Mouse (Mus musculus) MEL (cell line): ENCODE data around the gene Tmem95. TPM values are rescaled to one million over a fixed set of nuclear protein-coding genes. Genes with fewer than 3 reads are reported as not detected.

Experiments used
- DNase-seq: peaks from one replicate; pipeline ENCODE4 v3.0.0; 2011; ENCODE audit warnings: low read depth, low spot score
- H3K27ac ChIP-seq: 2 replicates; pipeline ENCODE4 v1.5.1; 2012; ENCODE audit warnings: low read depth, mild to moderate bottlenecking, control low read depth, low read length, moderate library complexity; ENCODE audit not compliant: control insufficient read depth
- H3K27me3 ChIP-seq, 2 experiments: fragments of 150-350 bp in 1 of 2; sonication (generic) in 1 of 2; 2 replicates each; pipeline ENCODE4 v1.6.1; 2012; ENCODE audit warnings: low read length in 2 of 2, mild to moderate bottlenecking in 2 of 2, improper control_type of control experiment in 1 of 2, moderate library complexity in 1 of 2; ENCODE audit not compliant: insufficient read depth in 2 of 2, control insufficient read depth in 1 of 2
- H3K36me3 ChIP-seq, 2 experiments: 2 replicates each; pipeline ENCODE4 v1.6.1; 2012 to 2014; ENCODE audit warnings: low read length in 2 of 2, improper control_type of control experiment in 1 of 2, inconsistent platforms in 1 of 2, mild to moderate bottlenecking in 1 of 2; ENCODE audit not compliant: insufficient read depth in 2 of 2, control insufficient read depth in 1 of 2
- H3K4me1 ChIP-seq, 2 experiments: fragments of 150-350 bp in 1 of 2; sonication (generic) in 1 of 2; 2 replicates each; pipeline ENCODE4 v1.6.1; 2012; ENCODE audit warnings: low read length in 2 of 2, improper control_type of control experiment in 1 of 2, mild to moderate bottlenecking in 1 of 2; ENCODE audit not compliant: insufficient read depth in 2 of 2, control insufficient read depth in 1 of 2
- H3K4me3 ChIP-seq, 2 experiments: fragments of 150-350 bp in 1 of 2; sonication (generic) in 1 of 2; 2 replicates each; pipeline ENCODE4 v1.5.1; 2012; ENCODE audit warnings: low read depth in 2 of 2, low read length in 2 of 2, mild to moderate bottlenecking in 2 of 2, moderate library complexity in 2 of 2, control low read depth in 1 of 2, improper control_type of control experiment in 1 of 2; ENCODE audit not compliant: control insufficient read depth in 1 of 2, insufficient read depth in 1 of 2
- H3K79me2 ChIP-seq: 2 replicates; pipeline ENCODE4 v1.6.1; 2012; ENCODE audit warnings: mild to moderate bottlenecking, low read length, moderate library complexity; ENCODE audit not compliant: control insufficient read depth, poor library complexity, insufficient read depth
- H3K9ac ChIP-seq: 2 replicates; pipeline ENCODE4 v1.6.1; 2012; ENCODE audit warnings: low read depth, mild to moderate bottlenecking, control low read depth, low read length, moderate library complexity; ENCODE audit not compliant: control insufficient read depth, poor library complexity, severe bottlenecking
- H3K9me3 ChIP-seq: fragments of 150-350 bp; sonication (generic); replicated peaks from 2 replicates; pipeline ENCODE4 v1.6.1; 2012; ENCODE audit warnings: mild to moderate bottlenecking, low read length, improper control_type of control experiment, moderate library complexity; ENCODE audit not compliant: insufficient read depth
- BHLHE40 ChIP-seq: IDR thresholded peaks from 2 replicates; pipeline ENCODE4 v1.6.1; 2012; ENCODE audit warnings: low read depth, mild to moderate bottlenecking, inconsistent platforms, low read length, improper control_type of control experiment, borderline replicate concordance
- CHD1 ChIP-seq: IDR thresholded peaks from 2 replicates; pipeline ENCODE4 v1.6.1; 2012; ENCODE audit warnings: low read depth, mild to moderate bottlenecking, inconsistent platforms, low read length, improper control_type of control experiment
- CHD2 ChIP-seq: IDR thresholded peaks from 2 replicates; pipeline ENCODE4 v1.6.1; 2011; ENCODE audit warnings: low read length, improper control_type of control experiment
- CTCF ChIP-seq, 3 experiments: IDR thresholded peaks in 2 of 3; conservative IDR thresholded peaks in 1 of 3; 2 replicates each; pipeline ENCODE4 v1.5.1; 2011 to 2012; ENCODE audit warnings: low read length in 3 of 3, low read depth in 2 of 3, mild to moderate bottlenecking in 2 of 3, improper control_type of control experiment in 1 of 3, inconsistent platforms in 1 of 3, mixed read lengths in 1 of 3, moderate library complexity in 1 of 3; ENCODE audit not compliant: control insufficient read depth in 1 of 3, insufficient read depth in 1 of 3, poor library complexity in 1 of 3, severe bottlenecking in 1 of 3
- E2F4 ChIP-seq: IDR thresholded peaks from 2 replicates; pipeline ENCODE4 v1.6.1; 2011; ENCODE audit warnings: low read depth, low read length, improper control_type of control experiment, borderline replicate concordance
- ELF1 ChIP-seq: IDR thresholded peaks from 2 replicates; pipeline ENCODE4 v1.6.1; 2014; ENCODE audit warnings: low read depth, mild to moderate bottlenecking, inconsistent platforms, low read length, improper control_type of control experiment, moderate library complexity
- EP300 ChIP-seq, 2 experiments: IDR thresholded peaks; 2 replicates each; pipeline ENCODE4 v1.6.1; 2011; ENCODE audit warnings: improper control_type of control experiment in 2 of 2, low read length in 2 of 2, low read depth in 1 of 2, mild to moderate bottlenecking in 1 of 2
- ETS1 ChIP-seq: IDR thresholded peaks from 2 replicates; pipeline ENCODE4 v1.6.1; 2012; ENCODE audit warnings: low read depth, mild to moderate bottlenecking, inconsistent platforms, low read length, improper control_type of control experiment, moderate library complexity
- GABPA ChIP-seq: IDR thresholded peaks from 2 replicates; pipeline ENCODE4 v1.6.1; 2012; ENCODE audit warnings: low read depth, mild to moderate bottlenecking, inconsistent platforms, low read length, improper control_type of control experiment, moderate library complexity
- GATA1 ChIP-seq: IDR thresholded peaks from 2 replicates; pipeline ENCODE4 v1.6.1; 2011; ENCODE audit warnings: low read depth, low read length, improper control_type of control experiment
- HCFC1 ChIP-seq: IDR thresholded peaks from 2 replicates; pipeline ENCODE4 v1.6.1; 2012; ENCODE audit warnings: low read depth, mild to moderate bottlenecking, inconsistent platforms, low read length, improper control_type of control experiment, moderate library complexity
- JUND ChIP-seq: IDR thresholded peaks from 2 replicates; pipeline ENCODE4 v1.6.1; 2011; ENCODE audit warnings: low read depth, mild to moderate bottlenecking, improper control_type of control experiment, low read length
- KAT2A ChIP-seq: conservative IDR thresholded peaks from 2 replicates; pipeline ENCODE4 v1.6.1; 2012; ENCODE audit warnings: low read depth, low read length, improper control_type of control experiment, inconsistent platforms
- MAFK ChIP-seq: IDR thresholded peaks from 2 replicates; pipeline ENCODE4 v1.6.1; 2011; ENCODE audit warnings: low read depth, mild to moderate bottlenecking, low read length, improper control_type of control experiment, borderline replicate concordance
- MAX ChIP-seq: IDR thresholded peaks from 2 replicates; pipeline ENCODE4 v1.6.1; 2011; ENCODE audit warnings: low read length, improper control_type of control experiment
- MEF2A ChIP-seq: IDR thresholded peaks from 2 replicates; pipeline ENCODE4 v1.6.1; 2014; ENCODE audit warnings: low read depth, mild to moderate bottlenecking, inconsistent platforms, low read length, improper control_type of control experiment; ENCODE audit not compliant: poor library complexity, insufficient replicate concordance, severe bottlenecking; ENCODE audit errors: extremely low read depth
- MXI1 ChIP-seq: IDR thresholded peaks from 2 replicates; pipeline ENCODE4 v1.6.1; 2011; ENCODE audit warnings: mild to moderate bottlenecking, low read depth, low read length, improper control_type of control experiment
- MYB ChIP-seq: IDR thresholded peaks from 2 replicates; pipeline ENCODE4 v1.6.1; 2011; ENCODE audit warnings: mild to moderate bottlenecking, low read depth, low read length, improper control_type of control experiment
- MYC ChIP-seq: IDR thresholded peaks from 2 replicates; pipeline ENCODE4 v1.6.1; 2011; ENCODE audit warnings: low read depth, mild to moderate bottlenecking, low read length, improper control_type of control experiment, moderate library complexity
- NELFE ChIP-seq: IDR thresholded peaks from 2 replicates; pipeline ENCODE4 v1.6.1; 2011; ENCODE audit warnings: low read depth, low read length, improper control_type of control experiment
- NRF1 ChIP-seq: IDR thresholded peaks from 2 replicates; pipeline ENCODE4 v1.6.1; 2014; ENCODE audit warnings: low read depth, mild to moderate bottlenecking, inconsistent platforms, low read length, improper control_type of control experiment, moderate library complexity; ENCODE audit not compliant: poor library complexity, insufficient read depth, severe bottlenecking
- POLR2A ChIP-seq, 2 experiments: IDR thresholded peaks; 2 replicates each; pipeline ENCODE4 v1.6.1; 2011 to 2012; ENCODE audit warnings: low read length in 2 of 2, mild to moderate bottlenecking in 2 of 2, control low read depth in 1 of 2, improper control_type of control experiment in 1 of 2, low read depth in 1 of 2, moderate library complexity in 1 of 2; ENCODE audit not compliant: control insufficient read depth in 1 of 2, insufficient read depth in 1 of 2, poor library complexity in 1 of 2
- POLR2AphosphoS2 ChIP-seq: IDR thresholded peaks from 2 replicates; pipeline ENCODE4 v1.6.1; 2011; ENCODE audit warnings: low read length, improper control_type of control experiment
- POLR2AphosphoS5 ChIP-seq: IDR thresholded peaks from 2 replicates; pipeline ENCODE4 v1.6.1; 2012; ENCODE audit warnings: low read depth, borderline replicate concordance, mild to moderate bottlenecking, inconsistent platforms, low read length, moderate library complexity, mixed read lengths
- RAD21 ChIP-seq: IDR thresholded peaks from 2 replicates; pipeline ENCODE4 v1.6.1; 2011; ENCODE audit warnings: mild to moderate bottlenecking, low read depth, low read length, improper control_type of control experiment
- RCOR1 ChIP-seq: IDR thresholded peaks from 2 replicates; pipeline ENCODE4 v1.6.1; 2012; ENCODE audit warnings: low read depth, mild to moderate bottlenecking, inconsistent platforms, low read length, improper control_type of control experiment
- SIN3A ChIP-seq: IDR thresholded peaks from 2 replicates; pipeline ENCODE4 v1.6.1; 2012; ENCODE audit warnings: low read length, improper control_type of control experiment, inconsistent platforms
- SMC3 ChIP-seq: IDR thresholded peaks from 2 replicates; pipeline ENCODE4 v1.6.1; 2011; ENCODE audit warnings: low read depth, low read length, improper control_type of control experiment
- TAL1 ChIP-seq: IDR thresholded peaks from 2 replicates; pipeline ENCODE4 v1.6.1; 2012; ENCODE audit warnings: mild to moderate bottlenecking, inconsistent platforms, low read length, moderate library complexity, mixed read lengths
- TBP ChIP-seq: IDR thresholded peaks from 2 replicates; pipeline ENCODE4 v1.8.0; 2011; ENCODE audit warnings: low read depth, low read length, improper control_type of control experiment
- TCF12 ChIP-seq: IDR thresholded peaks from 2 replicates; pipeline ENCODE4 v1.6.1; 2014; ENCODE audit warnings: low read depth, mild to moderate bottlenecking, inconsistent platforms, low read length, improper control_type of control experiment, moderate library complexity
- UBTF ChIP-seq: IDR thresholded peaks from 2 replicates; pipeline ENCODE4 v1.6.1; 2012; ENCODE audit warnings: low read depth, mild to moderate bottlenecking, inconsistent platforms, low read length, improper control_type of control experiment, moderate library complexity, borderline replicate concordance; ENCODE audit not compliant: insufficient read depth
- USF1 ChIP-seq: IDR thresholded peaks from 2 replicates; pipeline ENCODE4 v1.6.1; 2014; ENCODE audit warnings: low read depth, mild to moderate bottlenecking, inconsistent platforms, low read length, improper control_type of control experiment, moderate library complexity
- USF2 ChIP-seq, 2 experiments: IDR thresholded peaks; 2 replicates each; pipeline ENCODE4 v1.6.1; 2011 to 2012; ENCODE audit warnings: improper control_type of control experiment in 2 of 2, low read length in 2 of 2, borderline replicate concordance in 1 of 2, inconsistent platforms in 1 of 2, low read depth in 1 of 2, mild to moderate bottlenecking in 1 of 2; ENCODE audit not compliant: insufficient read depth in 1 of 2
- ZC3H11A ChIP-seq: IDR thresholded peaks from 2 replicates; pipeline ENCODE4 v1.6.1; 2012; ENCODE audit warnings: low read depth, mild to moderate bottlenecking, inconsistent platforms, low read length, improper control_type of control experiment
- ZKSCAN1 ChIP-seq: IDR thresholded peaks from 2 replicates; pipeline ENCODE4 v1.6.1; 2012; ENCODE audit warnings: low read depth, mild to moderate bottlenecking, inconsistent platforms, low read length, improper control_type of control experiment, moderate library complexity
- ZMIZ1 ChIP-seq: IDR thresholded peaks from 2 replicates; pipeline ENCODE4 v1.6.1; 2012; ENCODE audit warnings: low read depth, mild to moderate bottlenecking, inconsistent platforms, low read length, improper control_type of control experiment, moderate library complexity
- polyA plus RNA-seq, 2 experiments: library from polyadenylated mRNA; stranded (reverse) in 1 of 2; unstranded in 1 of 2; fragments of >175 nt in 1 of 2; fragments of >200 nt in 1 of 2; gene quantifications; 2 replicates each; pipeline versions ENCODE4 v1.2.1 to v1.2.4; 2012; ENCODE audit warnings: low replicate concordance in 2 of 2, low read depth in 1 of 2; ENCODE audit not compliant: insufficient read length in 2 of 2, insufficient read depth in 1 of 2, missing spikeins in 1 of 2
- total RNA-seq: library from RNA; depleted of rRNA; stranded (reverse); fragments of 300-350 nt; gene quantifications from 2 replicates; pipeline ENCODE4 v1.2.3, GENCODE M21; 2012

Gene Tmem95
- total and polyA plus RNA-seq, 3 experiments: not detected

GRCm38 (mm10) chr11:69876186-69876585, 1.6 kb downstream of the Tmem95 start:
- no peaks in the 10 kb centered on the region for H3K9me3 ChIP-seq
- peaks cover 11 to 49% of the 10 kb centered on the region in 2 experiments for H3K4me1 ChIP-seq
- H3K79me2 ChIP-seq: no peaks in the 10 kb centered on the region
- peaks cover 0 to 29% of the 10 kb centered on the region in 2 experiments; a peak in 2 of 4 replicates for H3K36me3 ChIP-seq
- peak; percentile 87 for DNase-seq
- no peaks in the 10 kb centered on the region for H3K27me3 ChIP-seq
- H3K4me3 ChIP-seq: peak overlapping the region; percentile 21 to 40
- H3K9ac ChIP-seq: peak overlapping the region; percentile 35
- 0 out of 2 replicates have a peak overlapping the region, but pooled peaks have one; percentile 18 for H3K27ac ChIP-seq
- peak; percentile 4; the same call in 1 of the 2 replicates for TF ChIP-seq RAD21
- peak; percentile 45; the same call in 1 of the 2 replicates for TF ChIP-seq TBP
- TF ChIP-seq GABPA: no peak
- TF ChIP-seq SIN3A: no peak; the same call in none of the 2 replicates
- no peak for TF ChIP-seq ZMIZ1
- TF ChIP-seq SMC3: peak; percentile 23; the same call in 1 of the 2 replicates
- TF ChIP-seq ZKSCAN1: no peak
- no peak for TF ChIP-seq USF1
- TF ChIP-seq HCFC1: no peak
- TF ChIP-seq KAT2A: no peak; the same call in 1 of the 2 replicates
- TF ChIP-seq MAX: no peak
- TF ChIP-seq EP300 (IDR thresholded peaks at IDR 0.05; ENCODE audit: low read depth in 1 of 2, low read length in 2 of 2): peak in 1 of 2 experiments; percentile 25; a peak in 1 of 4 replicates
- peak; percentile 16; the same call in 1 of the 2 replicates for TF ChIP-seq MXI1
- TF ChIP-seq TAL1: no peak
- 0 out of 2 replicates have a peak, but pooled peaks have one; percentile 25 for TF ChIP-seq RCOR1
- TF ChIP-seq GATA1: peak; percentile 54
- TF ChIP-seq TCF12: 0 out of 2 replicates have a peak, but pooled peaks have one; percentile 18
- TF ChIP-seq MAFK: no peak
- TF ChIP-seq ELF1: no peak
- TF ChIP-seq UBTF: no peak
- TF ChIP-seq ZC3H11A: no peak
- TF ChIP-seq MYB: no peak
- TF ChIP-seq NELFE: peak; percentile 23; the same call in 1 of the 2 replicates
- no peak for TF ChIP-seq MEF2A
- no peak for TF ChIP-seq E2F4
- no peak for TF ChIP-seq CHD1
- no peak for TF ChIP-seq MYC
- TF ChIP-seq NRF1: no peak
- TF ChIP-seq CTCF (IDR thresholded peaks at IDR 0.05 in 2 of 3, conservative IDR thresholded peaks at IDR 0.05 in 1 of 3; ENCODE audit: control insufficient read depth in 1 of 3, insufficient read depth in 1 of 3, low read depth in 2 of 3, low read length in 3 of 3, poor library complexity in 1 of 3, severe bottlenecking in 1 of 3): no peak
- TF ChIP-seq CHD2: no peak
- no peak for TF ChIP-seq POLR2AphosphoS2
- no peak for TF ChIP-seq BHLHE40
- TF ChIP-seq USF2 (IDR thresholded peaks at IDR 0.05; ENCODE audit: borderline replicate concordance in 1 of 2, insufficient read depth in 1 of 2, low read depth in 1 of 2, low read length in 2 of 2): no peak
- TF ChIP-seq POLR2A (IDR thresholded peaks at IDR 0.05; ENCODE audit: control insufficient read depth in 1 of 2, insufficient read depth in 1 of 2, low read depth in 1 of 2, low read length in 2 of 2, poor library complexity in 1 of 2): no peak; a peak in 1 of 4 replicates
- no peak for TF ChIP-seq JUND
- 0 out of 2 replicates have a peak, but pooled peaks have one; percentile 9 for TF ChIP-seq ETS1
- no peak for TF ChIP-seq POLR2AphosphoS5
